ENCODE assay signal across 8 mouse cellular contexts in the genomic region with DNA sequence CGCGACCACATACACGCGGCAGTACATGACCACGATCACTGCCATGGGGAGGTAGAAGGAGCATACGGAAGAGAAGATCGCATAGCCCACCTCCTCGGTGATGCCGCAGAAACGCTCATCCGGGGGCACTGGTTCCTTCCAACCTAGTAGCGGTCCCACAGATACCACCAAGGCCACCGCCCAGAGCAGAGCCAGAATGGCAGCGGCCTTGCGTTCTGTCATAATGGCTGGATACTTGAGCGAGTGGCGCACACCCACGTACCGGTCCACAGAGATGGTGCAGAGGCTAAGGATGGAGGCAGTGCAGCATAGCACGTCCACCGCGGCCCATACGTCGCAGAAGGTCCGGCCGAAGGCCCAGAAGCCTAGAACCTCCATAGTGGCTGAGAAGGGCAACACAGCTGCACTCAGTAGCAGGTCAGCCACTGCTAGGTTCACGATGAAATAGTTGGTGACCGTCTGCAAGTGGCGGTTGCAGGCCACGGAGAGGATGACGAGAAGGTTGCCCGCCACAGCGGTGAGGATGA. TPM values are rescaled to one million over a fixed set of nuclear protein-coding genes. Genes with fewer than 3 reads are reported as not detected.
DNase-seq lines count a peak whose midpoint lies in the region; ATAC-seq and TF ChIP-seq lines count a peak whose summit lies in the region.

No protein-coding gene starts in this region.

- intact Hi-C loops in left cerebral cortex, adult 2 months (cut with DNase I), result no loop called here
- intact Hi-C loops in left cerebral cortex, postnatal 4 days (cut with DNase I), result no loop called here

- peaks cover 8% of the 10 kb centered on the region; the same call in 1 of the 2 replicates for H3K4me1 ChIP-seq in embryonic facial prominence, embryonic 14.5 days (ENCODE audit: control insufficient read depth, insufficient read depth, low read length)
- peaks cover 15% of the 10 kb centered on the region for H3K4me1 ChIP-seq in hindbrain, embryonic 16.5 days (ENCODE audit: control insufficient read depth, insufficient read depth, low read depth, low read length)
- H3K4me1 ChIP-seq in neural tube, embryonic 12.5 days, result peaks cover 17% of the 10 kb centered on the region

- H3K4me3 ChIP-seq in left cerebral cortex, adult 2 months, result peak overlapping the region; percentile 58
- H3K4me3 ChIP-seq in embryonic facial prominence, embryonic 14.5 days (ENCODE audit: low read depth, low read length), result peak overlapping the region; percentile 54
- H3K4me3 ChIP-seq in hindbrain, embryonic 16.5 days (ENCODE audit: low read length), result peak overlapping the region; percentile 53
- H3K4me3 ChIP-seq in neural tube, embryonic 12.5 days, result peak overlapping the region; percentile 45

- H3K9ac ChIP-seq in embryonic facial prominence, embryonic 14.5 days (ENCODE audit: low read depth, low read length), result peak overlapping the region; percentile 62
- H3K9ac ChIP-seq in hindbrain, embryonic 16.5 days (ENCODE audit: low read depth, low read length), result no peak overlapping the region; the same call in 1 of the 2 replicates
- H3K9ac ChIP-seq in neural tube, embryonic 12.5 days, result no peak overlapping the region

- 5% methylated on average over 29 of the region's 33 CpGs for WGBS in embryonic facial prominence, embryonic 14.5 days
- 3% methylated on average over 33 of the region's 33 CpGs for WGBS in hindbrain, embryonic 16.5 days
- WGBS in neural tube, embryonic 12.5 days, result 4% methylated on average over 33 of the region's 33 CpGs

- H3K27me3 ChIP-seq in embryonic facial prominence, embryonic 14.5 days (replicated peaks; ENCODE audit: control insufficient read depth, insufficient read depth, low read length), result peaks cover 75% of the 10 kb centered on the region
- H3K27me3 ChIP-seq in hindbrain, embryonic 16.5 days (replicated peaks; ENCODE audit: control insufficient read depth, insufficient read depth, low read length), result peaks cover 53% of the 10 kb centered on the region
- H3K27me3 ChIP-seq in neural tube, embryonic 12.5 days (replicated peaks), result peaks cover 62% of the 10 kb centered on the region

- ATAC-seq in embryonic facial prominence, embryonic 14.5 days (ENCODE audit: low read depth), result no peak
- peak; percentile 16; the same call in 1 of the 2 replicates for ATAC-seq in hindbrain, embryonic 16.5 days
- peak; percentile 15; the same call in 1 of the 2 replicates for ATAC-seq in neural tube, embryonic 12.5 days (ENCODE audit: low FRiP score, low read depth)

- no peak for TF ChIP-seq CTCF in left cerebral cortex, adult 2 months (IDR thresholded peaks at IDR 0.05)

- DNase-seq in left cerebral cortex, adult 2 months (ENCODE audit: extremely low spot score in 1 of 2, low spot score in 2 of 2), result no peak
- DNase-seq in left cerebral cortex, postnatal 4 days, result no peak
- DNase-seq in embryonic facial prominence, embryonic 14.5 days (ENCODE audit: low spot score), result no peak
- DNase-seq in thymus, postnatal 14 days, result no peak
- DNase-seq in layer of hippocampus, postnatal 14 days (ENCODE audit: low spot score in 2 of 2), result no peak
- DNase-seq in kidney, adult 11 months, result no peak

- peak overlapping the region; percentile 90 for H3K4me2 ChIP-seq in embryonic facial prominence, embryonic 14.5 days (ENCODE audit: low read depth, low read length)
- H3K4me2 ChIP-seq in hindbrain, embryonic 16.5 days (ENCODE audit: low read length), result peak overlapping the region; percentile 90
- H3K4me2 ChIP-seq in neural tube, embryonic 12.5 days (replicated peaks), result peak overlapping the region; percentile 87

- H3K9me3 ChIP-seq in embryonic facial prominence, embryonic 14.5 days (ENCODE audit: control insufficient read depth, low read length), result no peaks in the 10 kb centered on the region
- H3K9me3 ChIP-seq in hindbrain, embryonic 16.5 days (ENCODE audit: control insufficient read depth, low read length), result no peaks in the 10 kb centered on the region
- no peaks in the 10 kb centered on the region for H3K9me3 ChIP-seq in neural tube, embryonic 12.5 days

- no peaks in the 10 kb centered on the region for H3K36me3 ChIP-seq in embryonic facial prominence, embryonic 14.5 days (ENCODE audit: control insufficient read depth, insufficient read depth, low read length)
- no peaks in the 10 kb centered on the region for H3K36me3 ChIP-seq in hindbrain, embryonic 16.5 days (ENCODE audit: control insufficient read depth, insufficient read depth, low read length)
- no peaks in the 10 kb centered on the region for H3K36me3 ChIP-seq in neural tube, embryonic 12.5 days

- H3K27ac ChIP-seq in left cerebral cortex, adult 2 months, result peak overlapping the region; percentile 91
- no peak overlapping the region for H3K27ac ChIP-seq in embryonic facial prominence, embryonic 14.5 days (replicated peaks; ENCODE audit: low read depth, low read length)
- H3K27ac ChIP-seq in hindbrain, embryonic 16.5 days (ENCODE audit: low read depth, low read length), result no peak overlapping the region
- H3K27ac ChIP-seq in neural tube, embryonic 12.5 days, result no peak overlapping the region

RNA-seq across cellular contexts. Expression of gene Adra1d, which starts 0.7 kb away (rescaled TPM):
- total RNA-seq in left cerebral cortex, adult 2 months (2021), result 10 to 100 TPM; 64.3 to 65.7 TPM
- total RNA-seq in left cerebral cortex, postnatal 4 days (2021), result 1 to 10 TPM; 2.6 to 4.5 TPM
- polyA plus RNA-seq in embryonic facial prominence, embryonic 14.5 days (2014; fragmentation: Nextera tagmentation; extraction: Ambion mirVana), result 1.6 TPM in 2 replicates
- polyA plus RNA-seq in hindbrain, embryonic 16.5 days (2015; fragmentation: Nextera tagmentation; extraction: Ambion mirVana), result 0.29 and 0.65 TPM in 2 replicates
- 0.34 and 0.68 TPM in 2 replicates for polyA plus RNA-seq in neural tube, embryonic 12.5 days (2016; fragmentation: Nextera tagmentation; extraction: Ambion mirVana)
- total RNA-seq in layer of hippocampus, postnatal 14 days (2021), result 10 to 100 TPM; 81.9 to 84.1 TPM

Comparison
In these comparisons a context has a peak if more than half of its experiments do, and no peak if none do; other contexts are left out.
1. RNA of gene Adra1d, which starts 0.7 kb away (total RNA-seq): 81.9 to 84.1 TPM in layer of hippocampus, postnatal 14 days and 64.3 to 65.7 TPM in left cerebral cortex, adult 2 months; 2.6 to 4.5 TPM in left cerebral cortex, postnatal 4 days; every median in the first group is over 10 times any median in the second.
2. Peak in every context shown above with its lines, with median percentiles within 50 percentile points of each other: H3K4me3 ChIP-seq and H3K4me2 ChIP-seq.